Mouse (Mus musculus) forebrain, postnatal 0 days (tissue): ENCODE measurements around the gene Tcf20. TPM values are rescaled to one million over a fixed set of nuclear protein-coding genes. Genes with fewer than 3 reads are reported as not detected.

Experiments used
- ATAC-seq: fragments of 200-750 bp; cut with Nextera tagmentation; 2 replicates; pipeline ENCODE4 v1.8.0; 2017; ENCODE audit warnings: mild to moderate bottlenecking, moderate library complexity
- DNase-seq: peaks from one replicate; pipeline ENCODE4 v3.0.0-alpha.2; 2015
- H3K27ac ChIP-seq: fragments of 300-500 bp; sonication (generic); 2 replicates; pipeline ENCODE4 v1.5.1; 2014; ENCODE audit warnings: low read depth, mild to moderate bottlenecking, antibody characterized with exemption, low read length, moderate library complexity, mixed read lengths
- H3K27me3 ChIP-seq: fragments of 300-500 bp; sonication (generic); 2 replicates; pipeline ENCODE4 v1.6.1; 2014; ENCODE audit warnings: mild to moderate bottlenecking, low read length, mixed read lengths; ENCODE audit not compliant: insufficient read depth
- H3K36me3 ChIP-seq: fragments of 300-500 bp; sonication (generic); 2 replicates; pipeline ENCODE4 v1.6.1; 2014; ENCODE audit warnings: mild to moderate bottlenecking, moderate library complexity; ENCODE audit not compliant: insufficient read depth
- H3K4me1 ChIP-seq: fragments of 300-500 bp; sonication (generic); 2 replicates; pipeline ENCODE4 v1.6.1; 2014; ENCODE audit warnings: antibody characterized with exemption; ENCODE audit not compliant: insufficient read depth
- H3K4me2 ChIP-seq: fragments of 300-500 bp; sonication (generic); 2 replicates; pipeline ENCODE4 v1.6.1; 2014; ENCODE audit warnings: low read depth, mild to moderate bottlenecking, moderate library complexity
- H3K4me3 ChIP-seq: fragments of 300-500 bp; sonication (generic); 2 replicates; pipeline ENCODE4 v1.5.1; 2014; ENCODE audit warnings: low read depth, low read length, mixed read lengths
- H3K9ac ChIP-seq: fragments of 300-500 bp; sonication (generic); 2 replicates; pipeline ENCODE4 v1.6.1; 2014; ENCODE audit warnings: mild to moderate bottlenecking
- H3K9me3 ChIP-seq: fragments of 300-500 bp; sonication (generic); 2 replicates; pipeline ENCODE4 v1.6.1; 2016; ENCODE audit warnings: low read length
- CTCF ChIP-seq: sonication (generic); IDR thresholded peaks from 2 replicates; pipeline ENCODE4 v1.5.1; 2016; ENCODE audit warnings: antibody characterized with exemption, control low read depth, low read depth
- WGBS: fragments of 180-500 bp; shearing (Covaris S2); extraction: QIAGEN DNeasy Blood & Tissue Kit; methylation state at CpG from one replicate; pipeline ENCODE4 v1.1.7; 2014; 5-methylcytosine and 5-hydroxymethylcytosine counted together
- polyA plus RNA-seq: library from polyadenylated mRNA; unstranded; fragments of >200 nt; fragmentation: Nextera tagmentation; extraction: Ambion mirVana; gene quantifications from 2 replicates; pipeline ENCODE4 v1.2.1, GENCODE M21; 2015
- total RNA-seq: library from RNA; depleted of rRNA; stranded (reverse); fragments of >200 nt; gene quantifications from 2 replicates; pipeline ENCODE4 v1.2.3, GENCODE M21; 2014

Tcf20 gene
- total and polyA plus RNA-seq, 2 experiments from 2014 or later, result 12.2 to 150 TPM

GRCm38 (mm10) chr15:83029725-83030718, 42.4 kb upstream of the Tcf20 start:
- Histone ChIP-seq H3K27ac (no peak overlapping the region; the same call in 1 of the 2 replicates), H3K4me2 (no peak overlapping the region), H3K36me3 (no peaks in the 10 kb centered on the region), H3K27me3 (no peaks in the 10 kb centered on the region), H3K9me3 (no peaks in the 10 kb centered on the region), H3K4me3 (no peak overlapping the region), H3K4me1 (peaks cover 29% of the 10 kb centered on the region), H3K9ac (0 out of 2 replicates have a peak overlapping the region, but pooled peaks have one; percentile 3)
- no peak for TF ChIP-seq CTCF
- 36% methylated on average over 11 of the region's 11 CpGs for WGBS
- DNase-seq, result no peak
- ATAC-seq, result no peak

DNA sequence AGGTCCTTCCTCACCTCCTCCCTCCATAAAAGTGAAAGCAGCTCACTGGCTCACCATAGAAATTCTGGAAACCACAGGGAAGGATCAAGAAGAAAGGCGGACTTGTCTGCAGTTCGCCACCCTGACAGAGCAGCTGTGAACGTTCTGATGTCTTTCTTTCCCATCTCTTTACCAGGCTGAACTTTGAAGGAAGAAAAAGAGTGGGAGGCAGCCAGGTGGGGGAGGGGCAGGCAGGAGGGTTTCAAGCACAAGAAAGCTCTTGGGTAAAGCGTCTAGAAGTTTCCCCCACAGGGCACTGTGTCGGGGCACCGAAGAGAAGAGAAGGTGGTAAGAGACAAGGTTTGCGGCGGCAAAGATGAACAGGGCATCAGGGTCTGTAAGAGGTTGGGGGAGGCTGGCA, 38.5 kb upstream of the Tcf20 start:
- no peak for ATAC-seq
- no peak overlapping the region for H3K9ac ChIP-seq
- H3K27ac ChIP-seq, result no peak overlapping the region
- WGBS, result 50% methylated on average over 8 of the region's 8 CpGs
- no peak overlapping the region for H3K4me3 ChIP-seq
- H3K27me3 ChIP-seq, result no peaks in the 10 kb centered on the region
- H3K9me3 ChIP-seq, result no peaks in the 10 kb centered on the region
- H3K36me3 ChIP-seq, result no peaks in the 10 kb centered on the region
- 0 out of 2 replicates have a peak, but pooled peaks cover 8% of the 10 kb centered on the region for H3K4me1 ChIP-seq
- TF ChIP-seq CTCF, result no peak
- no peak overlapping the region for H3K4me2 ChIP-seq
- no peak for DNase-seq

GRCm38 (mm10) chr15:83025041-83025760, 37.5 kb upstream of the Tcf20 start:
- H3K9ac ChIP-seq, result no peak overlapping the region

GRCm38 (mm10) chr15:83022947-83023346, 35.3 kb upstream of the Tcf20 start:
- no peaks in the 10 kb centered on the region for H3K27me3 ChIP-seq
- H3K27ac ChIP-seq, result no peak overlapping the region
- DNase-seq, result peak; percentile 64
- no peaks in the 10 kb centered on the region for H3K9me3 ChIP-seq
- no peak overlapping the region for H3K9ac ChIP-seq
- ATAC-seq, result peak; percentile 83; the same call in 1 of the 2 replicates
- no peak overlapping the region for H3K4me3 ChIP-seq
- WGBS, result 25% methylated on average over 8 of the region's 8 CpGs
- 0 out of 2 replicates have a peak, but pooled peaks cover 8% of the 10 kb centered on the region for H3K4me1 ChIP-seq
- peak overlapping the region; percentile 11; the same call in 1 of the 2 replicates for H3K4me2 ChIP-seq
- H3K36me3 ChIP-seq, result no peaks in the 10 kb centered on the region
- no peak for TF ChIP-seq CTCF

More at GRCm38 (mm10) chr15:83025041-83025760, 37.5 kb upstream of the Tcf20 start:
- Histone ChIP-seq H3K36me3 (no peaks in the 10 kb centered on the region), H3K9me3 (no peaks in the 10 kb centered on the region), H3K4me3 (no peak overlapping the region), H3K4me1 (0 out of 2 replicates have a peak, but pooled peaks cover 8% of the 10 kb centered on the region), H3K4me2 (no peak overlapping the region), H3K27me3 (no peaks in the 10 kb centered on the region), H3K27ac (no peak overlapping the region)
- no peak for DNase-seq
- TF ChIP-seq CTCF, result no peak
- ATAC-seq, result 0 out of 2 replicates have a peak, but pooled peaks have one; percentile 14
- WGBS, result 30% methylated on average over 25 of the region's 25 CpGs

GRCm38 (mm10) chr15:83010990-83011664, 23.5 kb upstream of the Tcf20 start:
- 12% methylated on average over 15 of the region's 15 CpGs for whole genome bisulfite sequencing
- Histone ChIP-seq H3K27me3 (no peaks in the 10 kb centered on the region), H3K4me3 (no peak overlapping the region), H3K9me3 (no peaks in the 10 kb centered on the region), H3K27ac (no peak overlapping the region), H3K4me2 (0 out of 2 replicates have a peak overlapping the region, but pooled peaks have one; percentile 1), H3K9ac (no peak overlapping the region), H3K4me1 (peaks cover 7% of the 10 kb centered on the region; the same call in 1 of the 2 replicates), H3K36me3 (no peaks in the 10 kb centered on the region)
- ATAC-seq (peak; percentile 79), DNase-seq (peak; percentile 87)
- TF ChIP-seq CTCF, result peak; percentile 44; the same call in 1 of the 2 replicates

- H3K4me2 ChIP-seq, result 0 out of 2 replicates have a peak overlapping the region, but pooled peaks have one; percentile 1
- 17% methylated on average over 8 of the region's 8 CpGs for WGBS
- no peak for ATAC-seq
- H3K9ac ChIP-seq, result no peak overlapping the region
- no peak overlapping the region for H3K4me3 ChIP-seq
- no peaks in the 10 kb centered on the region for H3K9me3 ChIP-seq
- H3K27ac ChIP-seq, result no peak overlapping the region
- no peak for DNase-seq
- no peaks in the 10 kb centered on the region for H3K27me3 ChIP-seq
- peaks cover 7% of the 10 kb centered on the region; the same call in 1 of the 2 replicates for H3K4me1 ChIP-seq
- H3K36me3 ChIP-seq, result no peaks in the 10 kb centered on the region
- no peak for TF ChIP-seq CTCF
Measured at GRCm38 (mm10) chr15:83010423-83010822, 22.8 kb upstream of the Tcf20 start.
